Mouse (Mus musculus): Measurements from ENCODE around the gene Uchl3. TPM values are rescaled to one million over a fixed set of nuclear protein-coding genes. Genes with fewer than 3 reads are reported as not detected.

The Uchl3 gene
- polyA plus RNA-seq, 1 experiment, result 9.5 TPM

- no peak for DNase-seq
- no peak for TF ChIP-seq POLR2A (IDR thresholded peaks at IDR 0.05; ENCODE audit: borderline replicate concordance, extremely low read depth, low read depth, low read length)
- TF ChIP-seq CTCF (IDR thresholded peaks at IDR 0.05; ENCODE audit: insufficient read depth, low read length), result no peak
- WGBS, result 80% methylated on average over 2 of the region's 2 CpGs
- H3K4me3 ChIP-seq (replicated peaks; ENCODE audit: extremely low read depth, low read depth, low read length), result no peak overlapping the region
- no peaks in the 10 kb centered on the region for H3K4me1 ChIP-seq (ENCODE audit: control insufficient read depth, insufficient read depth, low read length)
Measured at GRCm38 (mm10) chr14:101630548-101630947, 23.2 kb upstream of the Uchl3 start.

- no peaks in the 10 kb centered on the region for H3K4me1 ChIP-seq (ENCODE audit: control insufficient read depth, insufficient read depth, low read length)
- 97% methylated on average over 1 of the region's 1 CpGs for WGBS
- DNase-seq, result no peak
- no peak overlapping the region for H3K4me3 ChIP-seq (replicated peaks; ENCODE audit: extremely low read depth, low read depth, low read length)
- TF ChIP-seq CTCF (IDR thresholded peaks at IDR 0.05; ENCODE audit: insufficient read depth, low read length), result no peak
- TF ChIP-seq POLR2A (IDR thresholded peaks at IDR 0.05; ENCODE audit: borderline replicate concordance, extremely low read depth, low read depth, low read length), result no peak
Measured at GRCm38 (mm10) chr14:101635765-101636164, 18.0 kb upstream of the Uchl3 start.

- no peak overlapping the region for H3K4me3 ChIP-seq (replicated peaks; ENCODE audit: extremely low read depth, low read depth, low read length)
- no peaks in the 10 kb centered on the region for H3K4me1 ChIP-seq (ENCODE audit: control insufficient read depth, insufficient read depth, low read length)
- TF ChIP-seq POLR2A (IDR thresholded peaks at IDR 0.05; ENCODE audit: borderline replicate concordance, extremely low read depth, low read depth, low read length) (no peak), CTCF (IDR thresholded peaks at IDR 0.05; ENCODE audit: insufficient read depth, low read length) (no peak)
- no peak for DNase-seq
- 88% methylated on average over 6 of the region's 6 CpGs for WGBS
Measured at GRCm38 (mm10) chr14:101637381-101637780, 16.4 kb upstream of the Uchl3 start.

- TF ChIP-seq POLR2A (IDR thresholded peaks at IDR 0.05; ENCODE audit: borderline replicate concordance, extremely low read depth, low read depth, low read length), result peak; percentile 80
- TF ChIP-seq CTCF (IDR thresholded peaks at IDR 0.05; ENCODE audit: insufficient read depth, low read length), result no peak
- Histone ChIP-seq H3K4me1 (ENCODE audit: control insufficient read depth, insufficient read depth, low read length) (no peaks in the 10 kb centered on the region), H3K4me3 (replicated peaks; ENCODE audit: extremely low read depth, low read depth, low read length) (peak within 1 kb of the TSS; percentile 97)
- DNase-seq, result peak; percentile 89
- under 1% methylated on average over 39 of the region's 39 CpGs for WGBS
Measured at GRCm38 (mm10) chr14:101640153-101640843, 13.5 kb upstream of the Uchl3 start, which contains the start of gene Commd6. TSS of gene Commd6 (minus strand) at chr14:101640686.

- DNase-seq, result no peak
- Histone ChIP-seq H3K4me3 (replicated peaks; ENCODE audit: extremely low read depth, low read depth, low read length) (no peak overlapping the region), H3K4me1 (ENCODE audit: control insufficient read depth, insufficient read depth, low read length) (no peaks in the 10 kb centered on the region)
- TF ChIP-seq CTCF (IDR thresholded peaks at IDR 0.05; ENCODE audit: insufficient read depth, low read length) (no peak), POLR2A (IDR thresholded peaks at IDR 0.05; ENCODE audit: borderline replicate concordance, extremely low read depth, low read depth, low read length) (no peak)
- 91% methylated on average over 1 of the region's 1 CpGs for WGBS
Measured at GRCm38 (mm10) chr14:101644948-101645347, 8.8 kb upstream of the Uchl3 start.

GRCm38 (mm10) chr14:101650551-101650950 is 3.2 kb upstream of the Uchl3 start:
- H3K4me3 ChIP-seq (replicated peaks; ENCODE audit: extremely low read depth, low read depth, low read length), result no peak overlapping the region
- WGBS, result 76% methylated on average over 4 of the region's 4 CpGs
- no peak for DNase-seq

GRCm38 (mm10) chr14:101652571-101652970 is 1.2 kb upstream of the Uchl3 start:
- 74% methylated on average over 6 of the region's 6 CpGs for WGBS
- no peak for DNase-seq
- no peak overlapping the region for H3K4me3 ChIP-seq (replicated peaks; ENCODE audit: extremely low read depth, low read depth, low read length)
- TF ChIP-seq CTCF (IDR thresholded peaks at IDR 0.05; ENCODE audit: insufficient read depth, low read length) (no peak), POLR2A (IDR thresholded peaks at IDR 0.05; ENCODE audit: borderline replicate concordance, extremely low read depth, low read depth, low read length) (no peak)
- 0 out of 2 replicates have a peak, but pooled peaks cover 2% of the 10 kb centered on the region for H3K4me1 ChIP-seq (ENCODE audit: control insufficient read depth, insufficient read depth, low read length)

More at GRCm38 (mm10) chr14:101650551-101650950, 3.2 kb upstream of the Uchl3 start:
- TF ChIP-seq POLR2A (IDR thresholded peaks at IDR 0.05; ENCODE audit: borderline replicate concordance, extremely low read depth, low read depth, low read length), result no peak
- no peak for TF ChIP-seq CTCF (IDR thresholded peaks at IDR 0.05; ENCODE audit: insufficient read depth, low read length)
- H3K4me1 ChIP-seq (ENCODE audit: control insufficient read depth, insufficient read depth, low read length), result 0 out of 2 replicates have a peak, but pooled peaks cover 2% of the 10 kb centered on the region

- no peak for DNase-seq
- Histone ChIP-seq H3K4me1 (ENCODE audit: control insufficient read depth, insufficient read depth, low read length) (0 out of 2 replicates have a peak, but pooled peaks cover 2% of the 10 kb centered on the region), H3K4me3 (replicated peaks; ENCODE audit: extremely low read depth, low read depth, low read length) (peak overlapping the region; percentile 82)
- under 1% methylated on average over 10 of the region's 10 CpGs for WGBS
- TF ChIP-seq CTCF (IDR thresholded peaks at IDR 0.05; ENCODE audit: insufficient read depth, low read length), result no peak
Measured at GRCm38 (mm10) chr14:101654526-101654909, 751 bp downstream of the Uchl3 start.

GRCm38 (mm10) chr14:101656307-101656706 is 2.5 kb downstream of the Uchl3 start:
- DNase-seq, result no peak
- H3K4me1 ChIP-seq (ENCODE audit: control insufficient read depth, insufficient read depth, low read length), result 0 out of 2 replicates have a peak, but pooled peaks cover 2% of the 10 kb centered on the region
- TF ChIP-seq POLR2A (IDR thresholded peaks at IDR 0.05; ENCODE audit: borderline replicate concordance, extremely low read depth, low read depth, low read length), result no peak
- no peak for TF ChIP-seq CTCF (IDR thresholded peaks at IDR 0.05; ENCODE audit: insufficient read depth, low read length)
- no peak overlapping the region for H3K4me3 ChIP-seq (replicated peaks; ENCODE audit: extremely low read depth, low read depth, low read length)
- WGBS, result 80% methylated on average over 10 of the region's 10 CpGs

All from lung, adult 2 months (tissue).